Mouse (Mus musculus): ENCODE measurements around the gene Gm1979. TPM values are rescaled to one million over a fixed set of nuclear protein-coding genes. Genes with fewer than 3 reads are reported as not detected.

The Gm1979 gene
- polyA plus RNA-seq (2012; rRNA removed; ENCODE audit: low replicate concordance): not detected in 2 replicates

DNA sequence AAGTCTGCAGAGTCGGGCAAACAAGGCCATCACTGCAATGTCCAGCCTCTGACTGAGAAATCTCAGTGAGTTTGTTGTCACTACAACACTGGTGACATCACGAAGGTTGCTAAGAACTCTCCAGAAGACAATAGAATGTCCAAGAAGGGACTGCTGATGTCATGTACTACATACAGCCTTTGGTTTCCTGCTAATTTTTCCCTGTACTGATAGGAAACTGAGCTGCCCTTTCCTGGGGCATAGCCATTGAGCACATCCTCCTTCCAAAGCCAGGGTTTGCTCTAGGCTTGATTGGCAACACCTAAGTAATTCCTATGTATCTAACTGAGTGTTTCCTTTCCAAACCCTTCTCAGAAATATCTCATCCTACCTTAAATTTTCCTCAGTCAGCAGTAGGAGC is at the start of gene Gm1979:
TSS of gene Gm1979 (minus strand) at position 101 of the 400 bp plus-strand sequence.

DNA sequence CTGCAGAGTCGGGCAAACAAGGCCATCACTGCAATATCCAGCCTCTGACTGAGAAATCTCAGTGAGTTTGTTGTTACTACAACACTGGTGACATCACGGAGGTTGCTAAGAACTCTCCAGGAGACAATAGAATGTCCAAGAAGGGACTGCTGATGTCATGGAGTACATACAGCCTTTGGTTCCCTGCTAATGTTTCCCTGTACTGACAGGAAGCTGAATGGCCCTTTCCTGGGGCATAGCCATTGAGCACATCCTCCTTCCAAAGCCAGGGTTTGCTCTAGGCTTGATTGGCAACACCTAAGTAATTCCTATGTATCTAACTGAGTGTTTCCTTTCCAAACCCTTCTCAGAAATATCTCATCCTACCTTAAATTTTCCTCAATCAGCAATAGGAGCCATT is 34.9 kb upstream of the Gm1979 start, which contains the start of gene Speer4a:
TSS of gene Speer4a (minus strand) at position 101 of the 400 bp plus-strand sequence.

DNA sequence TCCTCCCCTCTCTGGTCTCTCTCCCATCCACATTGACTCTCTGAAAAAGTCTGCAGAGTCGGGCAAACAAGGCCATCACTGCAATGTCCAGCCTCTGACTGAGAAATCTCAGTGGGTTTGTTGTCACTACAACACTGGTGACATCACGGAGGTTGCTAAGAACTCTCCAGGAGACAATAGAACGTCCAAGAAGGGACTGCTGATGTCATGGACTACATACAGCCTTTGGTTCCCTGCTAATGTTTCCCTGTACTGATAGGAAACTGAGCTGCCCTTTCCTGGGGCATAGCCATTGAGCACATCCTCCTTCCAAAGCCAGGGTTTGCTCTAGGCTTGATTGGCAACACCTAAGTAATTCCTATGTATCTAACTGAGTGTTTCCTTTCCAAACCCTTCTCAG is 18.2 kb upstream of the Gm1979 start, which contains the start of gene Gm5862:
TSS of gene Gm5862 (minus strand) at position 101 of the 400 bp plus-strand sequence.

DNA sequence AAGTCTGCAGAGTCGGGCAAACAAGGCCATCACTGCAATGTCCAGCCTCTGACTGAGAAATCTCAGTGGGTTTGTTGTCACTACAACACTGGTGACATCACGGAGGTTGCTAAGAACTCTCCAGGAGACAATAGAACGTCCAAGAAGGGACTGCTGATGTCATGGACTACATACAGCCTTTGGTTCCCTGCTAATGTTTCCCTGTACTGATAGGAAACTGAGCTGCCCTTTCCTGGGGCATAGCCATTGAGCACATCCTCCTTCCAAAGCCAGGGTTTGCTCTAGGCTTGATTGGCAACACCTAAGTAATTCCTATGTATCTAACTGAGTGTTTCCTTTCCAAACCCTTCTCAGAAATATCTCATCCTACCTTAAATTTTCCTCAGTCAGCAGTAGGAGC is 16.0 kb downstream of the Gm1979 start, which contains the start of gene Gm21698:
TSS of gene Gm21698 (minus strand) at position 101 of the 400 bp plus-strand sequence.

DNA sequence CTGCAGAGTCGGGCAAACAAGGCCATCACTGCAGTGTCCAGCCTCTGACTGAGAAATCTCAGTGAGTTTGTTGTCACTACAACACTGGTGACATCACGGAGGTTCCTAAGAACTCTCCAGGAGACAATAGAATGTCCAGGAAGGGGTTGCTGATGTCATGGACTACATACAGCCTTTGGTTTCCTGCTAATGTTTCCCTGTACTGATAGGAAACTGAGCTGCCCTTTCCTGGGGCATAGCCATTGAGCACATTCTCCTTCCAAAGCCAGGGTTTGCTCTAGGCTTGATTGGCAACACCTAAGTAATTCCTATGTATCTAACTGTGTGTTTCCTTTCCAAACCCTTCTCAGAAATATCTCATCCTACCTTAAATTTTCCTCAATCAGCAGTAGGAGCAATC is 32.0 kb downstream of the Gm1979 start, which contains the start of gene Gm21680:
TSS of gene Gm21680 (minus strand) at position 101 of the 400 bp plus-strand sequence.

DNA sequence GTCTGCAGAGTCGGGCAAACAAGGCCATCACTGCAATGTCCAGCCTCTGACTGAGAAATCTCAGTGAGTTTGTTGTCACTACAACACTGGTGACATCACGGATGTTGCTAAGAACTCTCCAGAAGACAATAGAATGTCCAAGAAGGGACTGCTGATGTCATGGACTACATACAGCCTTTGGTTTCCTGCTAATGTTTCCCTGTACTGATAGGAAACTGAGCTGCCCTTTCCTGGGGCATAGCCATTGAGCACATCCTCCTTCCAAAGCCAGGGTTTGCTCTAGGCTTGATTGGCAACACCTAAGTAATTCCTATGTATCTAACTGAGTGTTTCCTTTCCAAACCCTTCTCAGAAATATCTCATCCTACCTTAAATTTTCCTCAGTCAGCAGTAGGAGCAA is 50.3 kb downstream of the Gm1979 start, which contains the start of gene Gm21671:
TSS of gene Gm21671 (minus strand) at position 101 of the 400 bp plus-strand sequence.

Other genes starting within 250 kb of the Gm1979 start
- gene Actr3b, start 244.8 kb downstream of the Gm1979 start, polyA plus RNA-seq (2012; rRNA removed; ENCODE audit: low replicate concordance): 0.06 and 0.07 TPM in 2 replicates
- gene Gm21663, start 62.4 kb downstream of the Gm1979 start, polyA plus RNA-seq (2012; rRNA removed; ENCODE audit: low replicate concordance): not detected in 2 replicates
- gene Gm21671, start 50.4 kb downstream of the Gm1979 start, polyA plus RNA-seq (2012; rRNA removed; ENCODE audit: low replicate concordance): not detected in 2 replicates
- gene Gm21680, start 32.1 kb downstream of the Gm1979 start, polyA plus RNA-seq (2012; rRNA removed; ENCODE audit: low replicate concordance): not detected in 2 replicates
- not detected in 2 replicates for gene Gm21698, start 16.1 kb downstream of the Gm1979 start, polyA plus RNA-seq (2012; rRNA removed; ENCODE audit: low replicate concordance)
- not detected in 2 replicates for gene Gm5862, start 18.1 kb upstream of the Gm1979 start, polyA plus RNA-seq (2012; rRNA removed; ENCODE audit: low replicate concordance)
- gene Speer4a, start 34.8 kb upstream of the Gm1979 start, polyA plus RNA-seq (2012; rRNA removed; ENCODE audit: low replicate concordance): not detected in 2 replicates
- gene Gm7347, start 53.8 kb upstream of the Gm1979 start, polyA plus RNA-seq (2012; rRNA removed; ENCODE audit: low replicate concordance): not detected in 2 replicates
- not detected in 2 replicates for gene Gm10471, start 84.5 kb upstream of the Gm1979 start, polyA plus RNA-seq (2012; rRNA removed; ENCODE audit: low replicate concordance)
- gene 5031410I06Rik, start 100.6 kb upstream of the Gm1979 start, polyA plus RNA-seq (2012; rRNA removed; ENCODE audit: low replicate concordance): not detected in 2 replicates
- gene Gm10220, start 116.6 kb upstream of the Gm1979 start, polyA plus RNA-seq (2012; rRNA removed; ENCODE audit: low replicate concordance): not detected in 2 replicates